Mouse (Mus musculus) liver, embryonic 14.5 days (tissue): Measurements from ENCODE around the gene Gm20792. TPM values are rescaled to one million over a fixed set of nuclear protein-coding genes. Genes with fewer than 3 reads are reported as not detected.
"Not testable (repeated sequence)": the region's sequence is repeated elsewhere in the genome, so short reads cannot be mapped to it uniquely, and the experiment has no call there.

Experiments used
- ATAC-seq: fragments of 200-750 bp; cut with Nextera tagmentation; 2 replicates; pipeline ENCODE4 v1.8.0; 2017; ENCODE audit warnings: moderate number of reproducible peaks, mild to moderate bottlenecking, moderate library complexity; ENCODE audit not compliant: insufficient read depth
- DNase-seq, 3 experiments: peaks; one replicate each; pipeline ENCODE4 v3.0.0-alpha.2; 2012 to 2013; ENCODE audit warnings: low read depth in 3 of 3, low spot score in 3 of 3
- H3K27ac ChIP-seq: fragments of 300-500 bp; sonication (generic); 2 replicates; pipeline ENCODE4 v1.5.1; 2014; ENCODE audit warnings: moderate library complexity, mild to moderate bottlenecking, control low read depth, inconsistent platforms
- H3K27me3 ChIP-seq: fragments of 300-500 bp; sonication (generic); 2 replicates; pipeline ENCODE4 v1.6.1; 2014; ENCODE audit warnings: mild to moderate bottlenecking, low read length, moderate library complexity; ENCODE audit not compliant: control insufficient read depth, insufficient read depth
- H3K36me3 ChIP-seq: fragments of 300-500 bp; sonication (generic); replicated peaks from 2 replicates; pipeline ENCODE4 v1.6.1; 2014; ENCODE audit warnings: low read depth; ENCODE audit not compliant: control insufficient read depth, insufficient read depth
- H3K4me1 ChIP-seq, 2 experiments: fragments of 200-500 bp in 1 of 2; fragments of 300-500 bp in 1 of 2; sonication (generic) in 1 of 2; replicated peaks; 2 replicates each; pipeline ENCODE4 v1.6.1; 2012 to 2014; ENCODE audit warnings: antibody characterized with exemption in 1 of 2, inconsistent platforms in 1 of 2, low read length in 1 of 2; ENCODE audit not compliant: control insufficient read depth in 2 of 2, insufficient read depth in 2 of 2
- H3K4me2 ChIP-seq: fragments of 300-500 bp; sonication (generic); 2 replicates; pipeline ENCODE4 v1.6.1; 2014; ENCODE audit warnings: low read depth, mild to moderate bottlenecking, control low read depth, moderate library complexity
- H3K4me3 ChIP-seq, 2 experiments: fragments of 200-500 bp in 1 of 2; fragments of 300-500 bp in 1 of 2; sonication (generic) in 1 of 2; 2 replicates each; pipeline ENCODE4 v1.5.1; 2012 to 2014; ENCODE audit warnings: low read depth in 2 of 2, low read length in 2 of 2, mild to moderate bottlenecking in 2 of 2, control low read depth in 1 of 2, inconsistent platforms in 1 of 2, moderate library complexity in 1 of 2; ENCODE audit not compliant: insufficient read depth in 1 of 2
- H3K9ac ChIP-seq: fragments of 300-500 bp; sonication (generic); replicated peaks from 2 replicates; pipeline ENCODE4 v1.6.1; 2014; ENCODE audit warnings: mild to moderate bottlenecking, control low read depth, moderate library complexity
- H3K9me3 ChIP-seq: fragments of 300-500 bp; sonication (generic); 2 replicates; pipeline ENCODE4 v1.6.1; 2016; ENCODE audit warnings: low read length, mixed read lengths; ENCODE audit not compliant: control insufficient read depth
- WGBS: fragments of 180-500 bp; shearing (Covaris S2); extraction: QIAGEN DNeasy Blood & Tissue Kit; methylation state at CpG from one replicate; pipeline ENCODE4 v1.1.7; 2014; ENCODE audit not compliant: insufficient replicate concordance; 5-methylcytosine and 5-hydroxymethylcytosine counted together
- polyA plus RNA-seq, 2 experiments: library from polyadenylated mRNA; depleted of rRNA in 1 of 2; stranded (reverse) in 1 of 2; unstranded in 1 of 2; fragments of >200 nt; fragmentation: Nextera tagmentation in 1 of 2; extraction: Ambion mirVana in 1 of 2; gene quantifications; 2 replicates each; pipeline versions ENCODE4 v1.2.1 to v1.2.3; 2012 to 2014

The Gm20792 gene
- polyA plus RNA-seq (2012; rRNA removed) (not detected in 2 replicates), polyA plus RNA-seq (2014; fragmentation: Nextera tagmentation; extraction: Ambion mirVana) (not detected in 2 replicates)

GRCm38 (mm10) chrY:48311555-48311954 lies at the start of gene Gm20792:
Gene Gm20792, plus strand, starts transcription at chrY:48311855.
- H3K4me3 ChIP-seq, ATAC-seq, H3K36me3 ChIP-seq, H3K4me2 ChIP-seq, H3K27ac ChIP-seq, H3K4me1 ChIP-seq, DNase-seq, H3K27me3 ChIP-seq, H3K9ac ChIP-seq, H3K9me3 ChIP-seq: not testable (repeated sequence)
- WGBS: no CpG with 5 or more reads among the region's 8 CpGs
